Mouse (Mus musculus): Measurements from ENCODE around the gene Ttc6.

Ttc6 gene

GRCm38 (mm10) chr12:57662986-57663674, 99.2 kb downstream of the Ttc6 start:
- no peak for DNase-seq (ENCODE audit: low read depth)

GRCm38 (mm10) chr12:57672414-57672813, 108.5 kb downstream of the Ttc6 start:
- DNase-seq (ENCODE audit: low read depth): no peak

- DNase-seq (ENCODE audit: low read depth): no peak
These were observed 121.1 kb downstream of the Ttc6 start for GRCm38 (mm10) chr12:57684967-57685423.

- no peak for DNase-seq (ENCODE audit: low read depth)
These were observed 146.1 kb downstream of the Ttc6 start for GRCm38 (mm10) chr12:57709966-57710365.

- no peak for DNase-seq (ENCODE audit: low read depth)
These were observed 200.8 kb downstream of the Ttc6 start for GRCm38 (mm10) chr12:57764720-57765119.

- peak; percentile 23 for DNase-seq (ENCODE audit: low read depth)
These were observed 212.5 kb downstream of the Ttc6 start for GRCm38 (mm10) chr12:57776290-57776997.

GRCm38 (mm10) chr12:57781926-57782325, 218.0 kb downstream of the Ttc6 start:
- no peak for DNase-seq (ENCODE audit: low read depth)

- peak; percentile 64 for DNase-seq (ENCODE audit: low read depth)
These were observed 223.6 kb downstream of the Ttc6 start for GRCm38 (mm10) chr12:57787471-57787870.
